Mouse (Mus musculus) forebrain, embryonic 16.5 days (tissue): ENCODE results near the gene C1qtnf5. TPM values are rescaled to one million over a fixed set of nuclear protein-coding genes. Genes with fewer than 3 reads are reported as not detected.
A peak's percentile ranks its signal among the peaks of the same experiment; 100 is the strongest.

ENCODE experiments used
- ATAC-seq: fragments of 200-750 bp; cut with Nextera tagmentation; 2 replicates; pipeline ENCODE4 v1.8.0; 2017; ENCODE audit warnings: mild to moderate bottlenecking, moderate library complexity
- H3K27ac ChIP-seq: fragments of 300-500 bp; sonication (generic); 2 replicates; pipeline ENCODE4 v1.5.1; 2014; ENCODE audit warnings: low read length, control low read depth
- H3K27me3 ChIP-seq: fragments of 300-500 bp; sonication (generic); replicated peaks from 2 replicates; pipeline ENCODE4 v1.6.1; 2014; ENCODE audit warnings: low read length; ENCODE audit not compliant: control insufficient read depth, insufficient read depth
- H3K36me3 ChIP-seq: fragments of 300-500 bp; sonication (generic); 2 replicates; pipeline ENCODE4 v1.6.1; 2014; ENCODE audit not compliant: control insufficient read depth, insufficient read depth
- H3K4me1 ChIP-seq: fragments of 300-500 bp; sonication (generic); replicated peaks from 2 replicates; pipeline ENCODE4 v1.6.1; 2014; ENCODE audit warnings: low read length; ENCODE audit not compliant: control insufficient read depth, insufficient read depth
- H3K4me2 ChIP-seq: fragments of 300-500 bp; sonication (generic); 2 replicates; pipeline ENCODE4 v1.6.1; 2014; ENCODE audit warnings: mild to moderate bottlenecking, low read length, control low read depth
- H3K4me3 ChIP-seq: fragments of 300-500 bp; sonication (generic); replicated peaks from 2 replicates; pipeline ENCODE4 v1.5.1; 2014; ENCODE audit warnings: mild to moderate bottlenecking, low read length, control low read depth
- H3K9ac ChIP-seq: fragments of 300-500 bp; sonication (generic); replicated peaks from 2 replicates; pipeline ENCODE4 v1.6.1; 2014; ENCODE audit warnings: low read depth, low read length, control low read depth
- H3K9me3 ChIP-seq: fragments of 300-500 bp; sonication (generic); 2 replicates; pipeline ENCODE4 v1.6.1; 2016; ENCODE audit warnings: low read length; ENCODE audit not compliant: control insufficient read depth
- WGBS: fragments of 180-500 bp; shearing (Covaris S2); extraction: QIAGEN DNeasy Blood & Tissue Kit; methylation state at CpG from one replicate; pipeline ENCODE4 v1.1.7; 2014; 5-methylcytosine and 5-hydroxymethylcytosine counted together
- polyA plus RNA-seq: library from polyadenylated mRNA; unstranded; fragments of >200 nt; fragmentation: Nextera tagmentation; extraction: Ambion mirVana; gene quantifications from 2 replicates; pipeline ENCODE4 v1.2.1, GENCODE M21; 2015

The C1qtnf5 gene
- polyA plus RNA-seq, result 2.3 and 2.7 TPM in 2 replicates

DNA sequence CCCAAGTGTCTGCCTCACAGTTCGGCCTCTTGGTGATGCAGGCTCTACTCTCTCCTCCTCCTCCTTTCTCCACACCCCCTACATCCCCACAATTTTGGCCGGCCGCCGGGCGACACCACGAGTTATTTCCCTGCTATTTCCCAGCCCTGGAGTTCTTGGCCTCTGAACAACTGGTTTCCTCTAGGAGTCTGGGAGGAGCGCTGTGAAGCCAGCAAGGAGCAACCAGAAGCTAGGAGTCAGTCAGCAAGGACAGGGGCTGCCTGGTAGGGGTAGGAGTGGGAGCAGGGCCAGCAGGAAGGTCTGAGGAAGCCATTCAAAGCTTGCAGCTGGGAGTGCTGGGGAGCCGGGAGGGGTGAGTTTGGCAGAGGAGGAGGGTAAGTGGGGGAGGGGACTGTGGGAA is at the start of gene C1qtnf5:
Gene C1qtnf5, plus strand, starts transcription at position 136 of the 400 bp plus-strand sequence.
- Histone ChIP-seq H3K27me3 (no peaks in the 10 kb centered on the region), H3K9me3 (no peaks in the 10 kb centered on the region), H3K36me3 (no peaks in the 10 kb centered on the region), H3K27ac (peak within 1 kb of the TSS; percentile 71), H3K4me3 (peak within 1 kb of the TSS; percentile 5; the same call in 1 of the 2 replicates), H3K4me2 (peak within 1 kb of the TSS; percentile 35), H3K4me1 (peaks cover 45% of the 10 kb centered on the region), H3K9ac (peak within 1 kb of the TSS; percentile 33)
- WGBS, result 21% methylated on average over 8 of the region's 8 CpGs
- ATAC-seq, result peak; percentile 65

DNA sequence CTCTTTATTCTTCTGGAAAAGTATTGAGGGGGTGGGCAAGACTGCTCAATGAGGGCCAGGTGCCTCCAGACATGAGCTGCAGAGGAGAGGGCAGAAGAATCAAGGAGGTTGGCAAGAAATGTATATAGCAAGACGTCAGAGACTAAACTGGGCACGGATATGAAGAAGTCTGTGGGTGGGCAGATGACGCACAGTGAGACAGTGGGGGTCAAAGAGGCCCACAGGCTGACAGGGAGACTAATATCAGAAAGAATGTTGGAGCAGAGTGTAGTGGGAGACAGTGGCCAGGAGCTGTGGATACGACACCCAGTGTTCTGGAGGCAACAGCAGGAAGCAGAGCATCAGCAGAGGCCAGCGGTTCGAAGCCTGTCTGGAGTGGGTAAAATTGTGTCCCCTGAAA is 48.4 kb upstream of the C1qtnf5 start:
- Histone ChIP-seq H3K4me2 (no peak overlapping the region), H3K36me3 (no peaks in the 10 kb centered on the region), H3K9me3 (no peaks in the 10 kb centered on the region), H3K4me1 (no peaks in the 10 kb centered on the region), H3K27me3 (0 out of 2 replicates have a peak, but pooled peaks cover 2% of the 10 kb centered on the region), H3K27ac (no peak overlapping the region), H3K9ac (no peak overlapping the region), H3K4me3 (no peak overlapping the region)
- 85% methylated on average over 6 of the region's 6 CpGs for WGBS
- ATAC-seq, result no peak

DNA sequence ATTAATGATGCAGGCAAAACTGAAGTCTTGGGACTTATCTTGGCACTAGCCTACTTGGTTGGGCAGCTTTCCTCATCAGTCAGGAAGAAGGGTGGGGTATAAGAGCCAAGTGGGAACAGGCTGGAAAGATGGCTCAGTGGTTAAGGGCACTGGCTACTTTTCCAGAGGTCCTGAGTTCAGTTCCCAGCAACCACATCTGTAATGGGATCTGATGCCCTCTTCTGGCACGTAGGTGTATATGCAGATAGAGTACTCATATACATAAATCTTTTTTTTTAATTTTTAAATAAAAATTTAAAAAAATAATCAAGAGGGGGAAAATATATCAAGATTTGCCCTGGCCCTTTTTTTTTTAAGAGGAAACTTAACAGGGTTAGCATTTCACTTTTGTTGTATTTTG is 41.9 kb upstream of the C1qtnf5 start:
- H3K4me1 ChIP-seq, result peaks cover 6% of the 10 kb centered on the region
- no peaks in the 10 kb centered on the region for H3K27me3 ChIP-seq
- H3K36me3 ChIP-seq, result no peaks in the 10 kb centered on the region
- WGBS, result 36% methylated on average over 1 of the region's 1 CpGs
- ATAC-seq, result no peak
- no peak overlapping the region for H3K27ac ChIP-seq
- H3K9me3 ChIP-seq, result no peaks in the 10 kb centered on the region
- no peak overlapping the region for H3K4me2 ChIP-seq
- no peak overlapping the region for H3K9ac ChIP-seq
- no peak overlapping the region for H3K4me3 ChIP-seq

DNA sequence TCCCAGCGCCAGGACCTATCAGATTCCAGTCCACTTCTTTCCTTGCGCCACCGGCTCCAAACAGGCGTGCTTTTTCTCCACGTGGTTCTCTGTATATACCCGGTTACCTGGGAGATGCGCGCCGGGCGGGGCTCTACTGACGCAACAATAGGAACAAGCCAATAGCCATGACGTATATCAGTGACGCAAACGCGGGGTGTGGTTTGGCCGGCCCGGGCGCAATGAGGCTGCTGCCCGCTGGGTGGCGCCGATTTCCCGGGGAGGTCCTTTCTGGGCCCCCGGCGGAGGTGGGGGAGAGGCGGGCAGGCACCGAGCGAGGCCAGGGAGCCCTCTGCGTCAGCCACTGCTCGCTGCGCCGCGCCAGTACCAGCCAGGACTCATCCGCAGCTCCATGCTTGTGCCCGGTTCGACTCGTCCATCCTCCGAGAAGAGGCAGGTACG is 40.2 kb upstream of the C1qtnf5 start, which contains the start of gene Usp2:
Gene Usp2, plus strand, starts transcription at position 237 of the 441 bp plus-strand sequence.
- peak within 1 kb of the TSS; percentile 57 for H3K4me3 ChIP-seq
- no peaks in the 10 kb centered on the region for H3K27me3 ChIP-seq
- H3K4me2 ChIP-seq, result peak within 1 kb of the TSS; percentile 90
- peak within 1 kb of the TSS; percentile 59 for H3K9ac ChIP-seq
- no peaks in the 10 kb centered on the region for H3K9me3 ChIP-seq
- H3K36me3 ChIP-seq, result no peaks in the 10 kb centered on the region
- no peak within 1 kb of the TSS for H3K27ac ChIP-seq
- H3K4me1 ChIP-seq, result peaks cover 9% of the 10 kb centered on the region
- under 1% methylated on average over 38 of the region's 38 CpGs for WGBS
- ATAC-seq, result peak; percentile 98

DNA sequence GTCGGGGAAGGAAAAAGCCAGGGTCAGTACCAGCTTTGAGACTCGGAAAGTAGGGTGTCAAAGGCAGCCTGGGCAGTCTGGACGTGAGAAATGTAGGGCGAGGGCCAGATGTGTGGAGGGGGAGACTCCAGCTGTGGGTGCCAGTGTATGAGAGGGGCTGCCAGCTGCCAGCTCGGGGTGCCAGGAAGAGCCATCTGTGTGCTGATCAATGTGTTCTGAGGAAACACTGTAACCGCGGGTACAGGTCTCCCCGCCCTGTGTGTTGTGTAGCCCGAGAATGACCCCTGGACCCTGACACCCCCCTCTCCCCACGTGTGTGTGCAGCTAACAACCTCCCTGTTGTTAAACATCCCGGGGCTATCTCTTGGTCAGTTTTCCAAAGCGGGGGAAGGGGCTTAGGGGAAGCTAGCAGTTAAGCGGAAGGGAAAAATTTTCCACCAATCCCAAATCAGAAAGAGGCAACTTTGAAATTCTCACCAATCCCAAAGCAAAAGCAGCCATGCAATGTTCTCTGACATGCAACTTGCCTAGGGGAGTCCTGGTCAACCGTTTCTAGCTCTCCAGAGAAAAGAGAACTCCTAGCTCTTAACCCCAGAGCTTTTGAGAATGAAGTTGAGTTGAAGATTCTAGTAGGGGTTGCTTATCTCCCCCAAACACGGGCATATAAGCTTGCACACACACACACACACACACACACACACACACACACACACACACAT is 39.6 kb upstream of the C1qtnf5 start:
- Histone ChIP-seq H3K36me3 (no peaks in the 10 kb centered on the region), H3K27ac (no peak overlapping the region), H3K4me3 (peak overlapping the region; percentile 57), H3K27me3 (no peaks in the 10 kb centered on the region), H3K9me3 (no peaks in the 10 kb centered on the region), H3K9ac (peak overlapping the region; percentile 59), H3K4me1 (peaks cover 15% of the 10 kb centered on the region), H3K4me2 (peak overlapping the region; percentile 90)
- WGBS, result 11% methylated on average over 15 of the region's 15 CpGs
- peak; percentile 49 for ATAC-seq

DNA sequence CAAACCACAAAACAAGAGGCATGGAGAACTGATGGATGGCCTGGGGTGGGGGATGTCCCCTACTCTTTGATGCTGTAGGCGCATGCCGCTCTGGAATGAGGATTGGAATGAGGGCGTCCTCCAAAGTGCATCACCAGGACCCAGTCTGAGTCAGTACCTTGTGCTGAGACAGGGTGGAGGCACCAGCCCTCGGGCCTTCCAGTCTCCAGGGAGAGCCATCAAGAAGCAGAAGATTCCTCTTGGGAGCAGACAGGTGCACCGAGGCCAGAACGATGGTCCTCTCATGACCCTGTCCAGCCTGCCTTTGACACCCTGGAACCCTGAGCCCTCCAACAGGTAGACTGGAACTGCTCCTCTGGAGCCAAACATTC is 39.1 kb upstream of the C1qtnf5 start:
- no peak overlapping the region for H3K4me3 ChIP-seq
- no peak for ATAC-seq
- peaks cover 19% of the 10 kb centered on the region for H3K4me1 ChIP-seq
- H3K9ac ChIP-seq, result no peak overlapping the region
- H3K27ac ChIP-seq, result no peak overlapping the region
- WGBS, result 86% methylated on average over 6 of the region's 6 CpGs
- no peak overlapping the region for H3K4me2 ChIP-seq
- no peaks in the 10 kb centered on the region for H3K27me3 ChIP-seq
- no peaks in the 10 kb centered on the region for H3K36me3 ChIP-seq
- no peaks in the 10 kb centered on the region for H3K9me3 ChIP-seq

DNA sequence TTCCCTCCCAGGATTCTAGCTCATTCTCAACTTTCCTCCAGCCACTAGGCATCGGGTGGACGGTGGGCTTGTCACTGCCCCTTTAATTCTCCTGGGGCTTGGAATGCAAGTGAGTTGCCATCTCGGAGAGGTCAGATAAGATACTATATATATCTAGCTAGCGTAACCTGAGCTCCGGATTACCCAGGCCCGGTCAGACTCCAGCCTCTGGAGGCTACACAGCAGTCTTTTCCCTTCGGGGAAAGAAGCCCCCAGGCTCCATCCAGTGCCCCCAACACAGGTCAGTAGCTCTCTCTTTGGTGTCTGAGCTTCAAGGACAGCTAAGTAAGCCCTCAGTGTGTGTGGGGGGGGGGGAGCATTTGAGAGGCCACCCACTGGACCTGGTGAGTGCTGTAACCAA is 37.8 kb upstream of the C1qtnf5 start:
- WGBS, result 34% methylated on average over 7 of the region's 7 CpGs
- Histone ChIP-seq H3K4me3 (no peak overlapping the region), H3K36me3 (no peaks in the 10 kb centered on the region), H3K27me3 (no peaks in the 10 kb centered on the region), H3K4me2 (no peak overlapping the region), H3K9ac (no peak overlapping the region), H3K9me3 (no peaks in the 10 kb centered on the region), H3K4me1 (peaks cover 22% of the 10 kb centered on the region), H3K27ac (no peak overlapping the region)
- ATAC-seq, result no peak

DNA sequence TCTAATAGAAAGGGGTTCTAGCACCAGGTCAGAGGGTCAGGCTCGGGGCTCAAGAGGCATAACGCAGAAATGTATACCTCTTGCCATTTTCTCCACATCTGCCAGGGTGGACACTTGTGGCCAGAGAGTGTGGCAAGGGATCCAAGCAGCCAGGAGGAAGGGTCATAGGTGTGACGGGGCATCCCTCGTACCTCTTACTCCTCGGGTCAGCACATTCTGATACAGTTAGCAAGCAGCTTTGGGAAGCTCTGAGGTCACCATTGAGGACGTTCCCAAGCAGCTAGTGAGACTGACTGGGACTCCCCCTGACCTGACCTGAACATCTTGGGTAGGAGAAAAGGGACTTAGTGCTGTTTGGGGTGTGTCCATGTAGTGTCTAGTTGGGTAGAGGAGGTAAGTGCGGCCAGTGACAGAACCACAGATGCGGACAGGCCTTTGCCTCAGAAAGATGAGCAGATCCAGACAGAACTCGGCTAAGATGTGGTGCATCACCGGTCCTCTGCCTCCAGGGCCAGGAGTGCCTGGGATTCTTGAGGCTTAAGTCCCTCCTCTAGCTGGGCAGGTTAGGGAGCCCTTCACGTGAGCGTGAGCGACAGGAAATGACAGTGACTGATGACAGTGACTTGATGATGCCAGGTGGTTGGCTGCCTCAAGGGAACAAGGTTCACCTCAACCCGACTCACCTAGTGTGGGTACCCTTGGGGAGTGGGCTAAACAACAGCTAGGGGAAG is 36.8 kb upstream of the C1qtnf5 start:
- H3K36me3 ChIP-seq, result no peaks in the 10 kb centered on the region
- ATAC-seq, result no peak
- H3K27ac ChIP-seq, result no peak overlapping the region
- H3K9me3 ChIP-seq, result no peaks in the 10 kb centered on the region
- WGBS, result 78% methylated on average over 14 of the region's 14 CpGs
- no peak overlapping the region for H3K9ac ChIP-seq
- peaks cover 22% of the 10 kb centered on the region for H3K4me1 ChIP-seq
- no peak overlapping the region for H3K4me2 ChIP-seq
- no peak overlapping the region for H3K4me3 ChIP-seq
- no peaks in the 10 kb centered on the region for H3K27me3 ChIP-seq

DNA sequence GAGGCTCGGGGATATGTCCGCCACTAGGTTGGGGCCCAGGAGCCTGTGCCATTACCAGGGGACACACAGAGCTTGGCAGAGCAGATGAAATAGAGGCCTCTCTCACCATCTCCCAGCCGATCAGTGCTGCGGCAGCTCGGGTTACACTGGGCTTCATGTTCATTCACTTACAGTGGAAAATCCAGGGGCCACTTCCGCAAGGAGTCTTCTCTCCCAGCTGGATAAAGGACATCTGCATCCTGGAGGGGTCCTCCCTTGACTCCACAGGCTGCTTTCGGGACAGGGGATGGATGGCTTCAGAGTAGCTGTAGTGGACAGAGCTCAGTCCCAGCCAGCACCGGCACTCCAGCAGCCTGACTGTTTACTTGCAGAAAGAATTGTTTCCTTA is 36.2 kb upstream of the C1qtnf5 start:
- no peak overlapping the region for H3K4me2 ChIP-seq
- peaks cover 22% of the 10 kb centered on the region for H3K4me1 ChIP-seq
- no peaks in the 10 kb centered on the region for H3K9me3 ChIP-seq
- ATAC-seq, result no peak
- H3K9ac ChIP-seq, result no peak overlapping the region
- H3K27ac ChIP-seq, result no peak overlapping the region
- H3K36me3 ChIP-seq, result no peaks in the 10 kb centered on the region
- WGBS, result 43% methylated on average over 8 of the region's 8 CpGs
- H3K4me3 ChIP-seq, result no peak overlapping the region
- no peaks in the 10 kb centered on the region for H3K27me3 ChIP-seq
